Mouse (Mus musculus) bone marrow, adult 2 months (tissue): ENCODE data around the gene Gpr31b. TPM values are rescaled to one million over a fixed set of nuclear protein-coding genes. Genes with fewer than 3 reads are reported as not detected.
"Not testable (repeated sequence)": the region's sequence is repeated elsewhere in the genome, so short reads cannot be mapped to it uniquely, and the experiment has no call there.

Experiments
- H3K27ac ChIP-seq: fragments of 200-500 bp; 2 replicates; pipeline ENCODE4 v1.5.1; 2012; ENCODE audit warnings: low read depth, mild to moderate bottlenecking, control low read depth, inconsistent platforms, low read length; ENCODE audit not compliant: control insufficient read depth, poor library complexity, insufficient read depth
- H3K4me1 ChIP-seq: fragments of 200-500 bp; 2 replicates; pipeline ENCODE4 v1.6.1; 2011; ENCODE audit warnings: low read length; ENCODE audit not compliant: control insufficient read depth, insufficient read depth
- H3K4me3 ChIP-seq: fragments of 200-500 bp; replicated peaks from 2 replicates; pipeline ENCODE3; 2011; ENCODE audit warnings: mild to moderate bottlenecking, low read depth, low read length, control low read depth; ENCODE audit not compliant: control insufficient read depth
- CTCF ChIP-seq: fragments of 200-500 bp; IDR thresholded peaks from 2 replicates; pipeline ENCODE4 v1.5.1; 2011; ENCODE audit warnings: low read length, control low read depth; ENCODE audit not compliant: control insufficient read depth, insufficient read depth
- POLR2A ChIP-seq: fragments of 200-500 bp; IDR thresholded peaks from 2 replicates; pipeline ENCODE4 v1.6.1; 2011; ENCODE audit warnings: low read depth, mild to moderate bottlenecking, control low read depth, low read length, borderline replicate concordance; ENCODE audit not compliant: control insufficient read depth
- WGBS: fragments of 180-500 bp; shearing (Covaris S2); methylation state at CpG from one replicate; pipeline ENCODE4 v1.1.7; 2018; 5-methylcytosine and 5-hydroxymethylcytosine counted together
- polyA plus RNA-seq: library from polyadenylated mRNA; stranded (reverse); fragments of >200 nt; gene quantifications from 2 replicates; pipeline ENCODE4 v1.2.4, GENCODE M21; 2011; ENCODE audit warnings: low replicate concordance; ENCODE audit not compliant: missing spikeins, insufficient read depth, insufficient read length

Gene Gpr31b
- polyA plus RNA-seq, 1 experiment: not detected

DNA sequence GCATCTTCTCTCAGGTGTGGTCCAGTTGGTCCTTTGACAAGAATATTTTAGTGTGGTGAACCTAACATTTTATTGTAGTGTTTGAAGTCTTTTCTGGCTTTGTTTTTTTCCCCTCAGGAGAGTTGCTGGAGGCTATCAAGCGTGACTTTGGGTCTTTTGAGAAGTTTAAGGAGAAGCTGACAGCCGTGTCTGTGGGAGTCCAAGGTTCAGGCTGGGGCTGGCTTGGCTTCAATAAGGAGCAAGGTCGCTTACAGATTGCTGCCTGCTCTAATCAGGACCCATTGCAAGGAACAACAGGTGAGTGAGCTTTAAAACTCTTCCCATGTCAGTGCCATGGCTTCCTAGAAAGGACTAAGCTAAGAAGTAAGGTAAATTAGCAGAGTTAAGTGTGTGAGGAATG, 38.8 kb downstream of the Gpr31b start:
- no peaks in the 10 kb centered on the region; the same call in 1 of the 2 replicates for H3K4me1 ChIP-seq
- WGBS: 82% methylated on average over 3 of the region's 3 CpGs
- no peak overlapping the region for H3K4me3 ChIP-seq
- no peak overlapping the region for H3K27ac ChIP-seq
- TF ChIP-seq CTCF (no peak), POLR2A (no peak)

DNA sequence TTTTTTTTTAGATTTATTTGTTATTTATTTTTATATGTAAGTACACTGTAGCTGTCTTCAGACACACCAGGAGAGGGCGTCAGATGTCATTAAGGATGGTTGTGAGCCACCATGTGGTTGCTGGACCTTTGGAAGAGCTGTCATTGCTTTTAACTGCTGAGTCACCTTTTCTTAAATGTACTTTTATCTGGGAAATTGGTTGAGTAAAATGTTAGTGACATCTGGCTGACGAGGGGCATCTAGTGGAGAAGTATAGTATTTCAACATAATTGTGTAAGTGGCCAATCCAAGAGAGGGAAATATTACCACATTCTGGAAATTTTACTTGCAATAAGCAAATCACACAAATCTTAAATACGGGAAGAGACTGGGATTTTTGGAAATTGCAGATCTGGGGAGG, 42.2 kb downstream of the Gpr31b start:
- TF ChIP-seq POLR2A (no peak), CTCF (0 out of 2 replicates have a peak, but pooled peaks have one; percentile 18)
- H3K4me3 ChIP-seq: no peak overlapping the region
- 4% methylated on average over 3 of the region's 3 CpGs for whole genome bisulfite sequencing
- H3K4me1 ChIP-seq: no peaks in the 10 kb centered on the region; the same call in 1 of the 2 replicates
- no peak overlapping the region for H3K27ac ChIP-seq

DNA sequence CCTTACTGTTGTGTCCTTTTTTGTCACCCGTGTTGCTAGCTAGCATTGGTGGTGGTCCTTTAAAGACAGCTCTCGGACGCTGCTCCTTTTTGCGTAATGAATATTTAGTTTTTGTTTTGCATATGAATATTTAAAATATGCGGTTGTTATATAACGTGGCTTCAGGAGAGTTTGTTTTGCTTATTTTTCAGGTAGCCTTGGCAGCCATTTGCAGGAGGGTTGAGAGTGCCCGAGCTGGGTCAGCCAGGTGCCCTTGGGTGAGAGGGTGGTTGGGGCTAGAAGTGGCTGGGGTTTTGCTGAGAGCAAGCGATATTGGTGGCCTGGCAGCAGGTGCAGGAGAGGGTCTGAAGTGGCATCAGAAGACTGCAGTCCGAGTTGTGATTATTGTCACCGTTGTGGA, 43.6 kb downstream of the Gpr31b start:
- no peaks in the 10 kb centered on the region; the same call in 1 of the 2 replicates for H3K4me1 ChIP-seq
- peak overlapping the region; percentile 92 for H3K27ac ChIP-seq
- H3K4me3 ChIP-seq: peak overlapping the region; percentile 97
- TF ChIP-seq CTCF (no peak), POLR2A (no peak)
- 2% methylated on average over 10 of the region's 10 CpGs for WGBS

DNA sequence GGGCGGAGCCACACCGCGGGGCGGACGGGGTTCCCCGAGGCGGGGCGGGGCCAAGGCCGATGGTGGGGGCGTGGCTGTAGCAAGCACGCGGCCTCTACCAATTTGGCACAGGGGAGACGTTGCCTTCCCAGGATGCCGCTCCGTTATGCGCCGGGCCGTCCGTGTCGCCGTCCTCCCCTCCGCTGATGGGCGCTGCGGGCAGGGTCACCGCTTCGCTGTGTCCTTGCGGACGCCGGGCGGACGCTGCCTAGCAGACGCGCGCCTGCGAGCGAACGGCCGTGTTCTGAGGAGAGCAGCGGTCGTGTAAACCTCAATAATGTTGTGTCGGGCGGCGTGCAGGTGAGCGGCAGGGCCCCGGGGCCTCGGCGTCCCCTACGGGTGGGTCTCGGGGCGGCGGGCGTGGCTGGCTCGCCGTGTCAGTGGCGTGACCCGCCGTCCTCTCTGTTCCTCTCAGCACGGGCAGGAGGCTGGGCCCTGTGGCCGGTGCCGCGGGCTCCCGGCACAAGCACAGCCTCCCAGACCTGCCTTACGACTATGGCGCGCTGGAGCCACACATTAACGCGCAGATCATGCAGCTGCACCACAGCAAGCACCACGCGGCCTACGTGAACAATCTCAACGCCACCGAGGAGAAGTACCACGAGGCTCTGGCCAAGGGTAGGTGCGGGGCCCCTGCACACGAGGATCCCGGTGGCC, 44.2 kb downstream of the Gpr31b start:
- no peaks in the 10 kb centered on the region; the same call in 1 of the 2 replicates for H3K4me1 ChIP-seq
- TF ChIP-seq POLR2A (peak; percentile 93), CTCF (no peak)
- under 1% methylated on average over 76 of the region's 76 CpGs for WGBS
- peak overlapping the region; percentile 92 for H3K27ac ChIP-seq
- H3K4me3 ChIP-seq: peak overlapping the region; percentile 97

DNA sequence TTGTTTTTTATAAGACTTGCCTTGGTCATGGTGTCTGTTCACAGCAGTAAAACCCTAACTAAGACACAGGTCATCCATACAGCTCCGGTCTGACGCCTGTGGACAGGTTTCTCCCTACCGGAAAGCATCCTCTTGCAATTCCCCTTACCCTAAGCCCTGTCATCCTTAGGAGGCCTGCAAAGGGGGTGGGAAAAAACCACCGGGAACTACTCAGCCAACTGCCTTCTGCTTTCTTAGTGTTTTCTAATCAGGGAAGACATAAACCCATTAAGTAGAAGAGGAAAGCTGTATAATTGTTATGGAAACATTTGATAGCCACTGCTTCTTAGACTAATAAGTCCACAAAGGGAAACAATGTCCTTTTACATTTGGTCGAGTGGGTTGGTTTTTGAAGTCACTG, 45.1 kb downstream of the Gpr31b start:
- 75% methylated on average over 5 of the region's 5 CpGs for WGBS
- H3K4me1 ChIP-seq: no peaks in the 10 kb centered on the region; the same call in 1 of the 2 replicates
- H3K27ac ChIP-seq: no peak overlapping the region
- TF ChIP-seq CTCF (no peak), POLR2A (no peak)
- H3K4me3 ChIP-seq: no peak overlapping the region

DNA sequence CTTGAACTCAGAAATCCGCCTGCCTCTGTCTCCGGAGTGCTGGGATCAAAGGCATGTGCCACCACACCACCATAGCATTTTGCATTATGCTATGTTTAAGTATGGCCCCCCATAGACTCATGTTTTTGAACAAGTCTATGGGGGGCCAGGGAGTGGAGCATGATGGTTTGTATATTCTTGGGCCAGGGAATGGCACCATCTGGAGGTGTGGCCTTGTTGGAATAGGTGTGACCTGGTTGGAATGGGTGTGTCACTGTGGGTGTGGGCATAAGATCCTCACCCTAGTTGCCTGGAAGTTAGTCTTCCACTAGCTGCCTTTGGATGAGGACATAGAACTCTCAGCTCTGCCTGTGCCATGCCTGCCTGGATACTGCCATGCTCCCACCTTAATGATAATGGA, 45.5 kb downstream of the Gpr31b start, which contains the start of gene Sod2:
Gene Sod2, plus strand, starts transcription at position 301 of the 400 bp plus-strand sequence.
- H3K4me1 ChIP-seq: not testable (repeated sequence)
- Histone ChIP-seq H3K4me3 (peak within 1 kb of the TSS; percentile 97), H3K27ac (peak within 1 kb of the TSS; percentile 92; the same call in 1 of the 2 replicates)
- 85% methylated on average over 2 of the region's 2 CpGs for WGBS

DNA sequence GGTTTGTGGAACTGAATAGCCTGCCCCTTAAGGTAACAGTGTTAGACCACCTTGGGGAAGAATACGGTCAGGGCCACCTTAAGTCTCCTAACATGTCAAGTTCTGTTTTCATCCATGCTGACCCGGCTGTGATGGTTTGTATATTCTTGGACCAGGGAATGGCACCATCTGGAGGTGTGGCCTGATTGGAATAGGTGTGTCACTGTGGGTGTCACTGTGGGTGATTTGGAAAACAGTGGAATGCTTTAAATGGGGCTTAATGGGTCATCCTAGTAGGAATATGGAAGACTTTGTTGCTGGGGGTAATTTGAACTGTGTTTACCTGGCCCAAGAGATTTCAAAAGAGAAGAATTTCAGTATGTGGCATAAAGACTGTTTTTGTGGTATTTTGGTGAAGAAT, 47.7 kb downstream of the Gpr31b start:
- whole genome bisulfite sequencing: 84% methylated on average over 2 of the region's 2 CpGs
- not testable (repeated sequence) for H3K4me3 ChIP-seq, H3K4me1 ChIP-seq, H3K27ac ChIP-seq

DNA sequence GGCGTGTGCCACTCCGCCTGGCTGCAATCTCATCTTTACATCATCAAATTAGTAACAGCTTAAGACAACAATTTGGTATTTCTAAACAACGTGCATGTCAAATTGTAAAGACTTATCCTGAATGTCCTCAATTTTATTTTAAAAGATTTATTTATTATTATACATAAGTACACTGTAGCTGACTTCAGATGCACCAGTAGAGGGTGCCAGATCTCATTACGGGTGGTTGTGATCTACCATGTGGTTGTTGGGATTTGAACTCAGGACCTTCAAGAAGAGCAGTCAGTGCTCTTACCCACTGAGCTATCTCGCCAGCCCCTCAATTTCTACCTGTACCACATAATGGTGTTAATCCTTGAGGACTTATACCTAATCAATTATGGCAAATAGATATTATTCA, 49.9 kb downstream of the Gpr31b start:
- H3K4me3 ChIP-seq, H3K4me1 ChIP-seq, H3K27ac ChIP-seq: not testable (repeated sequence)
- WGBS: 87% methylated on average over 5 of the region's 5 CpGs

Other genes with a start within 250 kb of the Gpr31b start
- gene Mas1, start 184.2 kb downstream of the Gpr31b start, polyA plus RNA-seq: not detected in 2 replicates
- gene Mrgprh, start 176.3 kb downstream of the Gpr31b start, polyA plus RNA-seq: not detected in 2 replicates
- 3.7 and 8.6 TPM in 2 replicates for gene Pnldc1, start 142.1 kb downstream of the Gpr31b start, polyA plus RNA-seq
- gene Tcp1, start 136.6 kb downstream of the Gpr31b start, polyA plus RNA-seq: 120 and 188 TPM in 2 replicates
- gene Mrpl18, start 136.0 kb downstream of the Gpr31b start, polyA plus RNA-seq: 34.1 and 37.8 TPM in 2 replicates
- gene Acat3, start 111.7 kb downstream of the Gpr31b start, polyA plus RNA-seq: 0.75 and 1.2 TPM in 2 replicates
- 10.8 and 17.1 TPM in 2 replicates for gene Acat2, start 91.5 kb downstream of the Gpr31b start, polyA plus RNA-seq
- gene Wtap, start 58.1 kb downstream of the Gpr31b start, polyA plus RNA-seq: 46.2 and 67.4 TPM in 2 replicates
- gene Sod2, start 45.5 kb downstream of the Gpr31b start, polyA plus RNA-seq: 33.4 and 38.2 TPM in 2 replicates
- gene Tcp10b, start 8.8 kb upstream of the Gpr31b start, polyA plus RNA-seq: not detected in 2 replicates
- gene Unc93a, start 79.5 kb upstream of the Gpr31b start, polyA plus RNA-seq: not detected in 2 replicates
- not detected in 2 replicates for gene Smok2a, start 168.9 kb upstream of the Gpr31b start, polyA plus RNA-seq
- gene Smok2b, start 178.0 kb upstream of the Gpr31b start, polyA plus RNA-seq: not detected in 2 replicates